8 mouse cellular contexts compared by ENCODE assay signal in the genomic region with DNA sequence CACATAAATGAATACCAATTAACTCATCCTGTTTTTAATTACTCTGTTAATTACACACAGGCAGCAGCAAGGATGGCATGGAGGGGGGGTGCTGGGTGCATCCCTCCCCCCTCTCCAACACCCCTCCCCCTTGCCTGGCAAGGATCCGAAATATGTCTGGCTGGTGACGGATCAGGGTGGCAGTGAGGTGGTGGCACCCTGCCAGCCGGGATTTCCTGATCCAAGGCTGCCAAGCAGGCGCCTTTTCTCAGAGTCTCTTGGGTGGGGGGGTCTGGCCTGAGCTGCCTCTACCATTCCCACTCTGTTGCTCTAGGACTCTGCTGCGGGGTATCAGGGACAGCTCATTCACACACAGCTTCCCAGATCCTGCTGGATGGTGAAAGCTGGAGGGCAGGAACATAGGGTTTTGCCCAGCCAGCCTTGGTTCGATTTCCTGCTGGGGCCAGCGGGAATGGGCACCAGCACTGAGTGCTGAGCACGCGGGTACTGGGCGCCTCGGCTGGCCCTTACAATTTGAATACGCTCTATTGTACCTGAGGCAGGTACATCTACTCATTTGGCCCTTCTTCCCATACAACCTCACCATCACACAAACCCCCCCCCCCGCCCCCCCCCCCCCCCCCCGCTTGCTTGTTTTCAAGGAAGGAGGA. TPM values are rescaled to one million over a fixed set of nuclear protein-coding genes. Genes with fewer than 3 reads are reported as not detected.
A peak's percentile ranks its signal among the peaks of the same experiment; 100 is the strongest.
DNase-seq lines count a peak whose midpoint lies in the region; ATAC-seq and TF ChIP-seq lines count a peak whose summit lies in the region.

No protein-coding gene starts in this region.

- peak overlapping the region; percentile 22; the same call in 1 of the 2 replicates for H3K4me2 ChIP-seq in intestine, embryonic 15.5 days (replicated peaks)
- H3K4me2 ChIP-seq in intestine, postnatal 0 days (replicated peaks; ENCODE audit: low read depth), result no peak overlapping the region
- H3K4me2 ChIP-seq in embryonic facial prominence, embryonic 14.5 days (ENCODE audit: low read depth, low read length), result peak overlapping the region; percentile 16
- H3K4me2 ChIP-seq in hindbrain, embryonic 13.5 days, result peak overlapping the region; percentile 38
- peak overlapping the region; percentile 65 for H3K4me2 ChIP-seq in liver, embryonic 13.5 days

- 66% methylated on average over 12 of the region's 14 CpGs for WGBS in intestine, embryonic 15.5 days
- WGBS in intestine, postnatal 0 days, result 72% methylated on average over 12 of the region's 14 CpGs
- WGBS in embryonic facial prominence, embryonic 14.5 days, result 45% methylated on average over 11 of the region's 14 CpGs
- WGBS in hindbrain, embryonic 13.5 days, result 55% methylated on average over 12 of the region's 14 CpGs
- WGBS in liver, embryonic 13.5 days (ENCODE audit: insufficient replicate concordance), result 57% methylated on average over 13 of the region's 14 CpGs
- 44% methylated on average over 14 of the region's 14 CpGs for WGBS in thymus, adult 2 months

- no peak for TF ChIP-seq CTCF in intestine, postnatal 0 days (IDR thresholded peaks at IDR 0.05; ENCODE audit: low read depth)
- no peak for TF ChIP-seq CTCF in thymus, adult 2 months (IDR thresholded peaks at IDR 0.05; ENCODE audit: borderline replicate concordance, control insufficient read depth, extremely low read depth, insufficient read depth, low read length, poor library complexity)

- TF ChIP-seq POLR2A in thymus, adult 2 months (IDR thresholded peaks at IDR 0.05; ENCODE audit: control insufficient read depth, extremely low read depth, insufficient read depth, low read length, poor library complexity), result no peak

- peak; percentile 84 to 91 for DNase-seq in adrenal gland, adult (ENCODE audit: inconsistent age in 2 of 2, low spot score in 1 of 2)
- DNase-seq in embryonic facial prominence, embryonic 14.5 days (ENCODE audit: low spot score), result peak; percentile 82
- DNase-seq in liver, embryonic 13.5 days, result no peak
- peak; percentile 65 for DNase-seq in retina, postnatal 7 days (ENCODE audit: low read depth, low spot score)
- no peak for DNase-seq in thymus, adult 2 months

- H3K36me3 ChIP-seq in intestine, embryonic 15.5 days, result no peaks in the 10 kb centered on the region
- H3K36me3 ChIP-seq in intestine, postnatal 0 days (ENCODE audit: control insufficient read depth, insufficient read depth), result no peaks in the 10 kb centered on the region
- no peaks in the 10 kb centered on the region for H3K36me3 ChIP-seq in embryonic facial prominence, embryonic 14.5 days (ENCODE audit: control insufficient read depth, insufficient read depth, low read length)
- H3K36me3 ChIP-seq in hindbrain, embryonic 13.5 days, result 0 out of 2 replicates have a peak, but pooled peaks cover 3% of the 10 kb centered on the region
- peaks cover 8% of the 10 kb centered on the region; the same call in 1 of the 2 replicates for H3K36me3 ChIP-seq in liver, embryonic 13.5 days
- H3K36me3 ChIP-seq in thymus, adult 2 months (ENCODE audit: control insufficient read depth, insufficient read depth, low read length), result no peaks in the 10 kb centered on the region

- H3K27ac ChIP-seq in intestine, embryonic 15.5 days, result peak overlapping the region; percentile 75
- H3K27ac ChIP-seq in intestine, postnatal 0 days (ENCODE audit: low read depth, low read length), result no peak overlapping the region; the same call in 1 of the 2 replicates
- peak overlapping the region; percentile 75 for H3K27ac ChIP-seq in embryonic facial prominence, embryonic 14.5 days (replicated peaks; ENCODE audit: low read depth, low read length)
- peak overlapping the region; percentile 85 for H3K27ac ChIP-seq in hindbrain, embryonic 13.5 days
- peak overlapping the region; percentile 75; the same call in 1 of the 2 replicates for H3K27ac ChIP-seq in liver, embryonic 13.5 days
- H3K27ac ChIP-seq in thymus, adult 2 months (ENCODE audit: control insufficient read depth, insufficient read depth, low read length), result no peak overlapping the region; the same call in 1 of the 2 replicates

- H3K9ac ChIP-seq in intestine, embryonic 15.5 days, result no peak overlapping the region
- H3K9ac ChIP-seq in intestine, postnatal 0 days (ENCODE audit: low read depth, low read length), result no peak overlapping the region
- H3K9ac ChIP-seq in embryonic facial prominence, embryonic 14.5 days (ENCODE audit: low read depth, low read length), result no peak overlapping the region
- H3K9ac ChIP-seq in hindbrain, embryonic 13.5 days, result peak overlapping the region; percentile 46; the same call in 1 of the 2 replicates
- peak overlapping the region; percentile 39; the same call in 1 of the 2 replicates for H3K9ac ChIP-seq in liver, embryonic 13.5 days

- no peaks in the 10 kb centered on the region for H3K9me3 ChIP-seq in intestine, embryonic 15.5 days
- H3K9me3 ChIP-seq in intestine, postnatal 0 days (ENCODE audit: control insufficient read depth), result no peaks in the 10 kb centered on the region
- no peaks in the 10 kb centered on the region for H3K9me3 ChIP-seq in embryonic facial prominence, embryonic 14.5 days (ENCODE audit: control insufficient read depth, low read length)
- no peaks in the 10 kb centered on the region for H3K9me3 ChIP-seq in hindbrain, embryonic 13.5 days
- no peaks in the 10 kb centered on the region for H3K9me3 ChIP-seq in liver, embryonic 13.5 days (replicated peaks)

- no peak overlapping the region for H3K4me3 ChIP-seq in intestine, embryonic 15.5 days (replicated peaks)
- H3K4me3 ChIP-seq in intestine, postnatal 0 days (ENCODE audit: low read depth, low read length), result no peak overlapping the region
- no peak overlapping the region for H3K4me3 ChIP-seq in embryonic facial prominence, embryonic 14.5 days (ENCODE audit: low read depth, low read length)
- no peak overlapping the region for H3K4me3 ChIP-seq in hindbrain, embryonic 13.5 days
- peak overlapping the region; percentile 37; the same call in 1 of the 2 replicates for H3K4me3 ChIP-seq in liver, embryonic 13.5 days (replicated peaks)
- H3K4me3 ChIP-seq in thymus, adult 2 months (ENCODE audit: control insufficient read depth, insufficient read depth, low read length), result no peak overlapping the region

- 0 out of 2 replicates have a peak, but pooled peaks have one; percentile 39 for ATAC-seq in intestine, embryonic 15.5 days
- no peak for ATAC-seq in intestine, postnatal 0 days
- peak; percentile 47; the same call in 1 of the 2 replicates for ATAC-seq in embryonic facial prominence, embryonic 14.5 days (ENCODE audit: low read depth)
- peak; percentile 59 for ATAC-seq in hindbrain, embryonic 13.5 days (ENCODE audit: low FRiP score)
- no peak for ATAC-seq in liver, embryonic 13.5 days (ENCODE audit: low read depth)

- H3K4me1 ChIP-seq in intestine, embryonic 15.5 days (replicated peaks), result peaks cover 47% of the 10 kb centered on the region
- no peaks in the 10 kb centered on the region for H3K4me1 ChIP-seq in intestine, postnatal 0 days (replicated peaks; ENCODE audit: control insufficient read depth, insufficient read depth, low read length)
- H3K4me1 ChIP-seq in embryonic facial prominence, embryonic 14.5 days (ENCODE audit: control insufficient read depth, insufficient read depth, low read length), result peaks cover 43% of the 10 kb centered on the region
- H3K4me1 ChIP-seq in hindbrain, embryonic 13.5 days (replicated peaks), result peaks cover 100% of the 10 kb centered on the region
- H3K4me1 ChIP-seq in liver, embryonic 13.5 days (replicated peaks), result peaks cover 77% of the 10 kb centered on the region
- peaks cover 52% of the 10 kb centered on the region for H3K4me1 ChIP-seq in thymus, adult 2 months (replicated peaks; ENCODE audit: control insufficient read depth, insufficient read depth, low read length)

- peaks cover 4% of the 10 kb centered on the region; the same call in 1 of the 2 replicates for H3K27me3 ChIP-seq in intestine, embryonic 15.5 days (replicated peaks)
- H3K27me3 ChIP-seq in intestine, postnatal 0 days (replicated peaks; ENCODE audit: control insufficient read depth, insufficient read depth, low read length), result 0 out of 2 replicates have a peak, but pooled peaks cover 4% of the 10 kb centered on the region
- H3K27me3 ChIP-seq in embryonic facial prominence, embryonic 14.5 days (replicated peaks; ENCODE audit: control insufficient read depth, insufficient read depth, low read length), result peaks cover 2% of the 10 kb centered on the region; the same call in 1 of the 2 replicates
- H3K27me3 ChIP-seq in hindbrain, embryonic 13.5 days, result no peaks in the 10 kb centered on the region
- H3K27me3 ChIP-seq in liver, embryonic 13.5 days, result peaks cover 22% of the 10 kb centered on the region
- no peaks in the 10 kb centered on the region for H3K27me3 ChIP-seq in thymus, adult 2 months (ENCODE audit: control insufficient read depth, insufficient read depth, low read length)

RNA-seq across cellular contexts. Expression of a gene that starts 33.1 kb away (rescaled TPM):
- polyA plus RNA-seq in intestine, embryonic 15.5 days (2015; fragmentation: Nextera tagmentation; extraction: Ambion mirVana), result 4.6 and 4.7 TPM in 2 replicates
- 5.9 and 7.6 TPM in 2 replicates for polyA plus RNA-seq in intestine, postnatal 0 days (2015; fragmentation: Nextera tagmentation; extraction: Ambion mirVana)
- 7.2 and 8.1 TPM in 2 replicates for polyA plus RNA-seq in embryonic facial prominence, embryonic 14.5 days (2014; fragmentation: Nextera tagmentation; extraction: Ambion mirVana)
- polyA plus RNA-seq in hindbrain, embryonic 13.5 days (2015; fragmentation: Nextera tagmentation; extraction: Ambion mirVana), result 27.2 and 30.2 TPM in 2 replicates
- polyA plus RNA-seq in liver, embryonic 13.5 days (2015; fragmentation: Nextera tagmentation; extraction: Ambion mirVana), result 4.5 and 5.7 TPM in 2 replicates
- polyA plus RNA-seq in thymus, adult 2 months (2012; rRNA removed), result 62.3 and 76.8 TPM in 2 replicates

RNA-seq across cellular contexts. Expression of a gene that starts 43.3 kb away (rescaled TPM):
- not detected in 2 replicates for polyA plus RNA-seq in intestine, embryonic 15.5 days (2015; fragmentation: Nextera tagmentation; extraction: Ambion mirVana)
- polyA plus RNA-seq in intestine, postnatal 0 days (2015; fragmentation: Nextera tagmentation; extraction: Ambion mirVana), result 0.13 TPM in 1 of 2 replicates, not detected in the other
- 0.35 TPM in 1 of 2 replicates, not detected in the other for polyA plus RNA-seq in embryonic facial prominence, embryonic 14.5 days (2014; fragmentation: Nextera tagmentation; extraction: Ambion mirVana)
- not detected in 2 replicates for polyA plus RNA-seq in hindbrain, embryonic 13.5 days (2015; fragmentation: Nextera tagmentation; extraction: Ambion mirVana)
- polyA plus RNA-seq in liver, embryonic 13.5 days (2015; fragmentation: Nextera tagmentation; extraction: Ambion mirVana), result not detected in 2 replicates
- 0.20 and 0.42 TPM in 2 replicates for polyA plus RNA-seq in thymus, adult 2 months (2012; rRNA removed)

RNA-seq across cellular contexts. Expression of a gene that starts 54.4 kb away (rescaled TPM):
- 58.0 and 76.0 TPM in 2 replicates for polyA plus RNA-seq in intestine, embryonic 15.5 days (2015; fragmentation: Nextera tagmentation; extraction: Ambion mirVana)
- 136 and 144 TPM in 2 replicates for polyA plus RNA-seq in intestine, postnatal 0 days (2015; fragmentation: Nextera tagmentation; extraction: Ambion mirVana)
- 66.7 and 74.5 TPM in 2 replicates for polyA plus RNA-seq in embryonic facial prominence, embryonic 14.5 days (2014; fragmentation: Nextera tagmentation; extraction: Ambion mirVana)
- polyA plus RNA-seq in hindbrain, embryonic 13.5 days (2015; fragmentation: Nextera tagmentation; extraction: Ambion mirVana), result 98.9 and 101 TPM in 2 replicates
- 23.2 and 26.7 TPM in 2 replicates for polyA plus RNA-seq in liver, embryonic 13.5 days (2015; fragmentation: Nextera tagmentation; extraction: Ambion mirVana)
- 104 and 133 TPM in 2 replicates for polyA plus RNA-seq in thymus, adult 2 months (2012; rRNA removed)

RNA-seq across cellular contexts. Expression of a gene that starts 54.5 kb away (rescaled TPM):
- 17.1 and 18.8 TPM in 2 replicates for polyA plus RNA-seq in intestine, embryonic 15.5 days (2015; fragmentation: Nextera tagmentation; extraction: Ambion mirVana)
- polyA plus RNA-seq in intestine, postnatal 0 days (2015; fragmentation: Nextera tagmentation; extraction: Ambion mirVana), result 58.1 and 59.0 TPM in 2 replicates
- 13.1 TPM in 2 replicates for polyA plus RNA-seq in embryonic facial prominence, embryonic 14.5 days (2014; fragmentation: Nextera tagmentation; extraction: Ambion mirVana)
- polyA plus RNA-seq in hindbrain, embryonic 13.5 days (2015; fragmentation: Nextera tagmentation; extraction: Ambion mirVana), result 5.4 and 6.1 TPM in 2 replicates
- 4.0 and 4.4 TPM in 2 replicates for polyA plus RNA-seq in liver, embryonic 13.5 days (2015; fragmentation: Nextera tagmentation; extraction: Ambion mirVana)
- 15.6 and 19.2 TPM in 2 replicates for polyA plus RNA-seq in thymus, adult 2 months (2012; rRNA removed)

Comparison
In these comparisons a context has a peak if more than half of its experiments do, and no peak if none do; other contexts are left out.
1. ATAC-seq: peak in intestine, embryonic 15.5 days (single experiment), embryonic facial prominence, embryonic 14.5 days (single experiment) and hindbrain, embryonic 13.5 days (single experiment); none in intestine, postnatal 0 days (single experiment) and liver, embryonic 13.5 days (single experiment).
2. H3K27ac ChIP-seq: peak in intestine, embryonic 15.5 days (single experiment), embryonic facial prominence, embryonic 14.5 days (single experiment), hindbrain, embryonic 13.5 days (single experiment) and liver, embryonic 13.5 days (single experiment); none in intestine, postnatal 0 days (single experiment) and thymus, adult 2 months (single experiment).
3. H3K9ac ChIP-seq: peak in hindbrain, embryonic 13.5 days (single experiment) and liver, embryonic 13.5 days (single experiment); none in intestine, embryonic 15.5 days (single experiment), intestine, postnatal 0 days (single experiment) and embryonic facial prominence, embryonic 14.5 days (single experiment).
4. DNase-seq: peak in adrenal gland, adult (2 of 2), embryonic facial prominence, embryonic 14.5 days (single experiment) and retina, postnatal 7 days (single experiment); none in liver, embryonic 13.5 days (single experiment) and thymus, adult 2 months (single experiment).